Mouse (Mus musculus) fat pad, adult 2 months (tissue): ENCODE measurements around the gene Vmn2r98.
"Not testable (repeated sequence)": the region's sequence is repeated elsewhere in the genome, so short reads cannot be mapped to it uniquely, and the experiment has no call there.

Source experiments
- DNase-seq: peaks from one replicate; pipeline ENCODE4 v3.0.0-alpha.2; 2011; ENCODE audit warnings: low read depth, low spot score; ENCODE audit errors: extremely low read depth

Gene Vmn2r98

GRCm38 (mm10) chr17:19053160-19053559 lies at the start of gene Vmn2r98:
Gene Vmn2r98 (plus strand): TSS chr17:19053460.
- DNase-seq: not testable (repeated sequence)

GRCm38 (mm10) chr17:19031441-19031840 lies 21.8 kb upstream of the Vmn2r98 start:
- DNase-seq: not testable (repeated sequence)

GRCm38 (mm10) chr17:19031962-19032361 lies 21.3 kb upstream of the Vmn2r98 start:
- DNase-seq: no peak

- DNase-seq: no peak
Measured at GRCm38 (mm10) chr17:19032721-19033120, 20.5 kb upstream of the Vmn2r98 start.
